Mouse (Mus musculus): Measurements from ENCODE around the gene Pln.

DNA sequence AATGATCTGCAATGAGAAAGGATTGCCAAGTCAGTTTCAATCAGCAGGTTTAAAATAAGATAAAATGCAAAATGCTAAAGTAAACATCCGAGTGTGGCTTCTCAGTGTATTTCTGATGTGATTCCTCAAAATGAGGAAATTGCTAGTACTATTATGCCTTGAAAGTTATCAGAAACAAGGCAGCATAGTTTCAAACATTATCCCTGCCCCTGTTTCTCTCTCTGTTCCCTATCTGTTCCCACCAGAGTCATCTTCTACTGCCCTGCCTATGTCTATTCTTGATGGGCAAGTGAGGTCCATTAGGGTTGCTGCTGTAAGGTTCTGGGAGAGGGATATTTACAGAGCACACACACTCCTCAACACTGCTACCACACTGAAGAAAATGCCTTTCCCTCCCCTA lies 11.8 kb downstream of the Pln start:
- TF ChIP-seq CTCF (IDR thresholded peaks at IDR 0.05; ENCODE audit: extremely low read depth, insufficient read depth, low read length) (no peak), POLR2A (IDR thresholded peaks at IDR 0.05; ENCODE audit: extremely low read depth, insufficient read depth, low read length) (no peak)
